Mouse (Mus musculus): ENCODE measurements around the gene Trappc3.
"Not testable (repeated sequence)": the region's sequence is repeated elsewhere in the genome, so short reads cannot be mapped to it uniquely, and the experiment has no call there.

Gene Trappc3

DNA sequence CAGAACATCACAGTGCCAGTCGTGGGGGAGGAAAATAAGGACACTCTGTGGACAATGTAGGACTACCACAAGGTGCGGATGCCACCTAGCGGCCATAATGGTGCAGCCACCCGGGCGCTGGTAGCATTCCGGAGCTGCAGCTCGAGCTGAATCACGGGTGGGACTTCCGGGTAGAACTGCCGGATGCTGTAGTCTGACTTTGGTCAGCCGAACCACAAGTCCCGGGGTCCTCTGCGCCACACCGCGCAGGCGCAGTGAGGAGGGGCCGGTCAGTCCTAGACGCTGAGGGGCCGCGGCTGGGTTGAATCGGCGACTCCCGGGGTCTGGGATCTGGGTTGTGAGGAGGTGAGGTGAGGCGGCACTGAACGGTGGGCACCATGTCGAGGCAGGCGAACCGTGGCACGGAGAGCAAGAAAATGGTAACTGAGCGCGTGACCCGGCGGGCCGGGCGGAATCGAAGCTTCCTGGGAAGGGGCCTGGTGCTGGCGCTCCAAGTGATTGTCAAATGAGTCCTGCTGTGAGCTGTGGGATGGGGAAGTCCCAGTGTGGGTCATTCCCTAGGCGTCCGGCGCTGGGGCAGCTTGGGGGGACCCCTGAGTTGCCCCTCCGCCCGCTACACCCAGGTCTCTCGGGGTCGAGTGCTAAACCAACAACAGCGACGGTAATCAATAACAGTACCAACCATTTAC, at the start of gene Trappc3:
Trappc3 (plus strand) TSS at position 207 of the 689 bp plus-strand sequence.
- peak; percentile 98 for DNase-seq

DNA sequence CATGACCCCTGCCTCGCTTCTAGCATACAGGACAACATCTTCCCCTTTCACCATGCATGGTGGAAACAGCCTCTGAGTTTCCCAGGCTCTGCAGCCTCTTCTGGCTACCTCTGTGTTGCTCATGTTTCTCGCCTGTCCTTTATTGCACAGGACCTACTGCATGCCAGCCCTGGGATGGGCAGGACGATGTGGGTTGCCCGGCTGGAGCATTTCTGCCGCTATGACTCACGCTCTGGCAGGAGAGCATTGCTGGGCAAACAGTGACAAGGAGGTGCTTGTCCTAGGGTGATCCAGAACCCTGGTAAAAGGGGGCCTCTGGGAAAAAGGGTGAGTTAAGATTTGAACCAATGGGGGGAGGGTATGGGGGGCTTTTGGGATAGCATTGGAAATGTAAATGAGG, 44.4 kb upstream of the Trappc3 start:
- no peak for DNase-seq

DNA sequence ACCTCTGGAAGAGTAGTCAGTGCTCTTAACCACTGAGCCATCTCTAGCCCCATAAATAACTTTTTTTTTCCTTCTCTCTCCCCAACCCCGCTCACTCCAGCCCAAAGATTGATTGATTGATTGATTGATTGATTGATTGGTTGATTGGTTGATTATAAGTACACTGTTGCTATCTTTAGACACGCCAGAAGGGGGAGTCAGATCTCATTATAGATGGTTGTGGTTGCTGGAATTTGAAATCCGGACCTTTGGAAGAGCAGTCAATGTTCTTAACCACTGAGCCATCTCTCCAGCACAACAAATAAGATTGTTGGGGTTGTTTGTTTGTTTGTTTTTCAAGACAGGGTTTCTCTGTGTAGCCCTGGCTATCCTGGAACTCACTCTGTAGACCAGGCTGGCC, 42.6 kb upstream of the Trappc3 start:
- DNase-seq, result not testable (repeated sequence)

DNA sequence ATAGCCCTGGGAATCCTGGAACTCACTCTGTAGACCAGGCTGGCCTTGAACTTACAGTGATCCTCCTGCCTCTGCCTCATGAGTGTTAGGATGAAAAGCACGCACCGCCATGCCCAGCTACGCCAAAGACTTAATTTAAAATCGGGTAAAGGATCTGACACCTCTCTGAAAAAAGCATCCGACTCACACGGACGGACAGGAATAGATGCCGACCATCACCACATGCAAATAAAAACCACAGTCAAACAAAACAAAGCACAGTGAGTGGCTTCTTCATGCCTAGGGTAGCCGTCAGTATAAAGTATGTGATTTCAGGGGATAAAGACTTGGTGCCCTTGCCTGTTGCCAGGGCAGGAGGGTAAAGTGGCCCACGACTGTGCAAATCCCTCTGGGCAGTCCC, 42.1 kb upstream of the Trappc3 start:
- DNase-seq, result no peak

DNA sequence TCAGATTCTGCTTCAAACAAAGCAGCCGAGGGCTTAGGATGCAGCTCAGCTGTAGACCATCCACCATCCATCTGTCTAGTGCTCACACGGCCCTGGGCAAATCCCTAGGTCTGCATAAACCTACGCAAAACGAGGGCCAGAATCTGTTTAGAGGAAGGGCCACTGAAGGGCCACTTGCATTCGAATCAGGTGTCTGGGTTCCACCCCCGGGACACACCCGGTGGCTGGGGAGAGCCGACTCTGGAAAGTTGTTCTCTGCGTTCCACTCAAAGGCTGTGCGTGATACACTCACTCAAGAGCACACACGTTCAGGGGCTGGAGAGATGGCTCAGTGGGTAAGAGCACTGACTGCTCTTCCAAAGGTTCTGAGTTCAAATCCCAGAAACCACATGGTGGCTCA, 39.5 kb upstream of the Trappc3 start:
- DNase-seq, result no peak

DNA sequence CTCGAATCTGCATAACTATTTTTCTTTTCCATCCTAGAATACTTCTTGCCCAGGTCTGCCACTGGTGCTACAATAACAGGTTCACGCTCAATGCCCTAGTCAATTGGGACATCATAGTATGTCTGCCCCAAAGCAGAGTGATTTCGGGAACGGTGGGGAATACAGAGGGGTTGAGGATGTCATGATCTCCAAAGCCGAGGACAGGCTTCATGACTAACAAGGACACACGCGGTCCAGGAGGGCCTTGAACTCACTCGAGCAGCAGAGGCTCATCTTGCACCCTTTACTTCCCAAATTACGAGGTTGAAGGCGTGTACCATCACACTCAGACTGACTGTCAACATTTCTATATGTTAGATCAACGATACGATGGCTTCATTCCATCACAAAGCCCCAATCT, 35.5 kb upstream of the Trappc3 start:
- DNase-seq, result no peak

DNA sequence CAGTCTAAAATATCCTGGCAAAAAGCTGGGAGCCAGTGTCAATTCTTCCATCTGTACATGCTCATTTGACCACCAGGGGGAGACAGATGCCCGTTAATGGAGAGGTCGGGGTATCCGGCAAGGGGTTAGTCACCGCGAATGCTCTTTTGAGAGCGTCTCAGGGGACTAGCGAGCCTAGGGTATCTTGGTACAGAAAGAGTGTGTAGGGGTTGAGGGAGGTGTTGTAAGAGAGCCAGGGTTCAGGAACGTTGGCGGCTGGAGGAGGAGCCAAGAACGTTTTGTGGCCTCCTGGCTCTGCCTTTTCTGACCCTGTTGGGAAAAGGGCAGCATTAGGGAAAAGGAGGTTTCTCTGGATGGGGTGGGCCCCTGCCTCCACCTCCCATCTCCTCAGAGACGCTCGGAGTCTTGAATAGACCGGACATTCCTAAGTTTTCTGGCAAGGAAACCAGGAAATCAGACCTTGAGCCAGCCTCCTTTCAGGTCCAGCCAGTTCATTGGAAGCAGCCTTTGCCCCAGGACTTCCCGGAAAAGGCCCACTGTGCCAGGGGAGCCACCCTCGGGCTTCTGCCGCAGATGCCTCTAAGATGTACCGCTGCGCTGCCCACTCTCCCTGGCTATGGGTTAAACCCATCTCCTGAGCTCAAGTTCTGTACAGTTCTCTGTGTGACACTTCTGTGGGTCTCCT, 34.9 kb upstream of the Trappc3 start:
- peak; percentile 60 to 75 for DNase-seq

DNA sequence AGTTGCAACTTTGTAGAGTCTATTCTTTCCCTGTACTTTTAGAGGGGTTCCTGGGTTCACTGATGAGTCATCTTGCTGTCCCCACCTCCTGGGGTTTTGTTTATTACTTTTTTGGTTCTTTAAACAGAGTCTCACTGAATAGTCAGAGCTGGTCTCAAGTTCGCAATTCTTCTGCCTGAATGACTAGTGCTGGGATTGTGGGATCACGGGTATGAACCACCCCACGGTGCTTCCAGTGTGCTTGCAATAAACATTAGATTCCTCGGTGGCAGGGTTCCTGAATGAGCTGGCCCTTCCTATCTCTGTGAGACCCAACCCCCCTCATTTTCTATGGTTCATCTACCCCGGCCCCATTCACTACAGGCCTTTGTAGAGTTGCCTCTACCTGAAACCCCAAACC, 34.0 kb upstream of the Trappc3 start:
- no peak for DNase-seq

DNA sequence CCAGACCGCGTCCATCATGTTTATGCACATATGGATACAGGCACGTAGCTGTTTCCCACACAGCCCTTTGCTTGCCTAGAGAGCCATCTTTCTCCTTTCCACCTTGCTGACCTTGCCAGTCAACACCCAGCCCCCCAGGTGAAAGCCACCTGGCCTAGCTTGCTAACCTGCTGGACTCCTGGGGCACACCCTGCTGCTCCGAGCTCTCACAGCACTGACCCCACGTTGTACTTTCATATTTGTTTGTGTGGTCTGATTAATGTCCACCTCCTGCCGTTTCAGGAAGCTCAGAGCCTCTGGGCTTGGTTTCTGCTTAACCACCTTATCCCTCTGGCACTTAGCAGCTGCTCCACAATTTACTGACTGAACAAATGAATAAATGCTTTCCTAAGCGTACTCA, 32.2 kb upstream of the Trappc3 start:
- DNase-seq, result no peak

DNA sequence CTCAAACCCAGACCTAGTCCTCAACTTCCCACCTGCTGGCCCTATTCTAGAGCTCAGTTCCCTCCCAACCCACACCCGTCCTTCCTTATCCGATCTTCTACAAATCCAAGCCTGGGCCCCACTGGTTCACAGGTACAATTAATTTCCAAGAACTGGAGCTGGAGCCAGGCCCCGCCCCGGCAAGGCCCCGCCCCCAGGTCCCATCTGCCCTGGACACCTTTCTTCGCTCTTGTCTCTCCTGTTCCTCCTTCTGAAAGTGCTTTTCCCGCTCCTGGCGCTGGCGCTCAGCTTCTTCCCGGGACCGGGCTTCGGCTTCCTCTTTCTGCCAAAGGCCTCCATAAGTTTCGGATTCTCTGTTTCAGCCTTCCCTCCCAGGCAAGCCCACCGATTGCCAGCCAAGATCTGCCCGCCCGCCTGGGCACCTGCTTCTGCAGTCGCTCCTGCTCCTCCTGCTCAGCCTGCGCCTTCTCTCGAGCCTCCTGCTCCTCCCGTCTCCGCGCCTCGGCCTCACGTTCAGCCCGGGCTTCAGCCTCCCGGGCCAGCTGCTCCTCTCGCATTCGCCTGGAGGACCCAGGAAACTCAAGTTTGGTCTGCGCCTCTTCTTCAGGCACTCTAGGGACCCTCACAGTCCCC, 28.3 kb upstream of the Trappc3 start:
- DNase-seq, result no peak

DNA sequence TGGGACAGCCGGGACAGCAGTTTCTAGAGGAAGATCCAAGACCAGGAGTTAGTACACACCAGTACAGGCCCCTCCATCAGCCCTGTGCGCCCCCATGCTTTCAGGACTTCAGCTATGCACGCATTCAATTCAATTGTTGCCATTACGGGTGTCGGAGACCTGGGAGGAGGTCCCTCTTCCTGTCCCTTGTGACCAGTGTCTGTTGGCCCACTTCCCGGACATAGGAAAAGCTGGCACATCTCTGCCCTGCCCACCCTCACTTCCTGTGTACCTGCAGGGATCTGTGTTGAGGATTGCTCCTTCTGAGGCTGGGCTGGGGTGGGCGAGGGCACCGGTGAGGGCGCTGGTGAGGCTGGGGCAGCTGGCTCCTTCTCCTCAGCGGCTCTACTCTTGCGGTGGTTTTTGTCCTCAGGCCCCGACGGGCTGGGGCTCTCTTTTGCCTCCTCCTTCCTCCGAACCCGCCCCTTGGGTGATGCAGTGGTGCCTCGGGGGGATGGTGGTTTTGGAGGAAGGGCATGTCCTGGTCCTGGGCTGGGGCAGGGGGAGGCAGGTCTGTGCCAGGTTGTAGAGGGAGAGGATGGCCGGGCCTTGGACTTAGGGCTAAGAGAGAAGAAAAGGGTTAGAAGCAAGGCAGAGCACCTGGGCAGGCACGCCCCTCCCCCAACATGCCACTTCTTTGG, 27.5 kb upstream of the Trappc3 start:
- DNase-seq, result no peak

DNA sequence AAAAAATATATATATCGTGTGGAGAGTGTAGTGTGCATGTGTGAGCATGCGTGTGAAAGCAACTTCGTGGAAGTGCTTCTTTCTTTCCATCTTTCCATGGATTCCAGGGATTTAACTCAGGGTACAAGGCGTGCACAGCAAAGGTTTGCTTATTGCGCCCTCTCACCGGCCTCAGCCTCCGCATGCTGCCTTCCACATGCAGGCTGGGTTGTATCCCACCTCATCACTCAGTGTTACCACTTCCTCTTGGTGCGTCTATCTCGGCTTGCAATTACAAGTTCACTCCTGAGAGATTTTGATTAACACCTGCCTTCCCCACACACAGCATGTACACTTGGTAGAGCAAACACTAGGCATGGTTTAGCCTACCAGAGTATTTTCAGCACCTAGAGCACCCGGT, 26.9 kb upstream of the Trappc3 start:
- DNase-seq, result no peak

DNA sequence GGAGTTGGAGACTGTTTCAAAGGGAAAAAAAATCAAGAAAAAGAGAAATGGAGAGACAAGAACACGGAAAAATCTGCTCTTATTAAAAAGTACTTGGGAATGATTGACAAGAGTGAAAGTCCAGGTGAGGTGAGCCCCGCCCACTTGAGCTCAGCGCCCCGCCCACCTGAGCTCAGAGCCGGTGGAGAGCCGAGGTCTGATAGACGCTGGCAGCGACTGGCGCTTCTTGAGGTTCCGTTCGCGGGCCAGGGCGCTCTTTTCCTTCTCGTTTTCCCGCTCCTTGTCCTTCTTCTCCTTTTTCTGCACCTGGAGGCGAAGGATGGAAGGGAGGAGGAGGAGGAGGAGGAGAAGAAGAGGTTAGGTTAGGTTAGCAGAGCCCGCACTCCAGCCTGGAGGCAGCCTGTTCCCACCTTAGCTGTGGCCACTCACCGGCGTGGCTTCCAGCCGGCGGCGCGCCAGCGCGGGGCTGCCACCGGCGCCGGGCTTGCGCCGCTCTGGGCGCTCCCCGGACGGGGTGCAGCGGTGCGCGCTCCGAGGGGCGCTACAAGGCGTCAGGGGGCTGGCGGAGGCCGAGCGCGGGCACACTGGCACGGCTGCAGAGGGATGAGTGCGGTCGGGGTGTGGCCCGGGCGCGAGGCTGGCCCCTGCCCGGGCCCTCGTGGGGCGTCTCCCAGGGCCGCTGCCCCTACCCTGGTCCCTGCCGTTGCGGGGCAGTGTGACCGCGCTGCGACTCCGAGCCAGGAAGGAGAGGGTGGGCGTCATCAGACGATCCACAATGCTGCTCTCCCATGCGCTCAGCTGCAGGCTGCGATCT, 25.5 kb upstream of the Trappc3 start:
- no peak for DNase-seq

DNA sequence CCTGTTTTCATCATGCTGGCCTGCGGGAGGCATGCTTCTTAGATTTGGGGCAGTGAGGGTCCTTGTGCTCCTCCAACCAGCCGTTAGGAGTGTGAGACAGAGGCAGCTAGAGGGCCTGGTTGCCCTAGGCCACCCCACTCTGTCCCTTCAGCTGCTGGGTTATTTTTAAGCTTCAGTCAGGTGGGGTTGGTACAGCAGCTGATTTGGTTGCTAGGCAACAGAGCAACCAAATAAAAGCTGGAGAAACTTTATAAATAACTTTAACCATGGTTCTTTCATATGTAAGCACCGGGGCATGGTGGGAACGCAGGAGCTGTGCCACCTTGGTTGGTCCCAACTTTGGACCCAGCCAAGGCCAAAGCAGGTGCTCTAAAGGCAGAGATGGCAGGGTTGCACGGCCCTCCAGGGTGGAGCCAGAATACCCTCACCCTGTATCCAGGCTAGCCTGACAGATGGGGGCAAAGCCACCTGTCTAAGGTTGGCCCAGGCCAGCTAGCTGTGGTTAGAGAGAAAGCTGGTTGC, 24.3 kb upstream of the Trappc3 start:
- DNase-seq, result no peak

DNA sequence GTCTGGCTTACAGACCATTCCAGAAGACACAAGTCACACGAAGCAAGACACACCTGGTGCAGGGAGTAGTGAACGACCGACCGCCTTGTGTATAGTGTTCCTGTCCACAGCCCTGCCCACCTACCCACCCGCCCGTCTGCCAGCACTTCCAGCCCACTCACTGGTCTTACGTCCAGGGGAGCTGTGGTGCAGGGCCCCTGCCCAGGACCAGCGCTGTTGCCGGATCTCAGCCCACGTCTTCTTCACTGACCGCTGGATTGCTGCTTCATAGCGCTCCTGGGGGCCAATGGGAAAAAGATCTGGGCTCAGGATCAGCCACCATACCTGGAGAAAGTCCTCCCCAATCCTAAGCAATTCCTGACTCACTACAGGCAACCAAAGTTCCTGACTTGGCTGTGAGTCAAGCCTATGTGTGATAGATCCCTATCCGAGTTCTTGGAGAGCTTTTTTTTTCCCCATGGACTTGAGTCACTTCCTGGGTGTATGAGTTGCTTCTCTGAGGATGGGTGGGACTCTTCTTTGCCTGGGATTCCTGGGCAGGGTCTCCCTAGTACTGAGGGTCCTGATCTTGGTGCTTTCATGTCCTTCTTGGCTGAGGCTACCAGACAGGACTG, 22.2 kb upstream of the Trappc3 start:
- DNase-seq, result no peak

DNA sequence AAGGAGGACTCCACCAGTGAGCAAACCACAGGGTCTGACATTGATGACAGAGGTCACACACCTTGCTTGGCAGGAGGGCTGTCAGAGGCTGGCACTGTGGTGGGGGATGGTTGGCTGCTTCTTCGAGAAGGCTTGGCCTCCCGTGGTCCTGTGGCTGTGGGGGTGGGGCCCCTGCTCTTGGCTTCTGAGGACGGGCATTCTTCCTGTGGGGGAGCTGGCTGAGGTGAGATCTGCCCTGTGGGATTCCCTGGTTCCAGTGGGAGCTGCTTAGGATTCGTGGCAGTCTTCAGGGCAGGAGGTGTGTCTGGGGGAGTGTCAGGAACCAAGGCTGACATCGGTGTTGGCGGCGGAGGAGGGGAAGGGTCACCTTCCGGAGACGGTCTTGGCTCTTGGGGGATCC, 20.2 kb upstream of the Trappc3 start:
- DNase-seq, result no peak

DNA sequence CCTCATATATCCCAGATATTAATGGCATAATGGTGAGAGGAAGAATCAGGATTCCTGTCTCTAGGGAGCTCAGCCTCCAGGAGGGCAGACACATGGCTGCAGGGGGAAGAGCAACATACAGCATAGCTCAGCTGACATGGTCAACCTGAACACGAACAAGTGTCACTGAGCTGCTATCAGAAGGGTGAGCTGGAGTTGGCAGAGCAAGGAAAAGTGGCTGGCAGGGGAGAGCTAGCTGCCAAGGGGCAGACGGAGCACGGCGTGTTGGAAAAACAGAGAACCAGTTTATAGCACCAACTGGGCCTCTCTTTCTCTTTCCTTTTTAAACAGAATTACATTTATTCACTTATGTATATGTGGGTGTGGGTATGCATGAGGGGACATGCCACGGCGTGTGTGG, 19.6 kb upstream of the Trappc3 start:
- DNase-seq, result no peak

DNA sequence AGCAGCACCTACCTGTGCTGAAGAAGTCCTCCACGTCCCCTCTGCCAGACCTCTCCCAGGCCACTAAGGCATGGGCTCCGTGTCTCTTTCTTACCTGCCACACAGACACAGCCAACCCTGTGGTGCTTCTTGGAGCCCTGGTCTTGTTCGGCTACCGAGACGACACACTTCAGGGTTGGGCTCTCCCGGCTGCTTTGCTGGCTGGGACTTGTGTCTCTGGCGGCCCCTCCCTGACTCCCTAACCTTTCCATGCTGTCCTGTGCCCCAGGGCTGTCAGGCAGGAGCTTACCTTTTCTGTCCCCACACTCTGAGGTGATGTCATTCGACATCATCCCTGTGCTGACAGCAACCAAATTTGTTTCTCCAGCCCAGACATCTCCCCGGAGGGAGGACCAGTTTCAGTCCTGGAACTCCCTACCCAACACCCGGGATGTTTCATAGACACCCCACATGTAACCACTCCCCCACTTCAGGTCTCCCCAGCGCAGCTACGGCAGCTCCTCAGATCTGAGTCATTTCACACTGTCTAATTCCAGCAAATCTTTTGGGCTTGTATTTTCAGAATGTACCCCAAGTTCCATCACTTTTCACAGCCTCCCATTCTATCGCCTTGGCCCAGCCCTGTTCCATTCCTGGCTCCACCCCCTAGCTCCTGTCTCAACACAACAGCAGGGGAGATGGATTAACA, 15.8 kb upstream of the Trappc3 start:
- no peak for DNase-seq

DNA sequence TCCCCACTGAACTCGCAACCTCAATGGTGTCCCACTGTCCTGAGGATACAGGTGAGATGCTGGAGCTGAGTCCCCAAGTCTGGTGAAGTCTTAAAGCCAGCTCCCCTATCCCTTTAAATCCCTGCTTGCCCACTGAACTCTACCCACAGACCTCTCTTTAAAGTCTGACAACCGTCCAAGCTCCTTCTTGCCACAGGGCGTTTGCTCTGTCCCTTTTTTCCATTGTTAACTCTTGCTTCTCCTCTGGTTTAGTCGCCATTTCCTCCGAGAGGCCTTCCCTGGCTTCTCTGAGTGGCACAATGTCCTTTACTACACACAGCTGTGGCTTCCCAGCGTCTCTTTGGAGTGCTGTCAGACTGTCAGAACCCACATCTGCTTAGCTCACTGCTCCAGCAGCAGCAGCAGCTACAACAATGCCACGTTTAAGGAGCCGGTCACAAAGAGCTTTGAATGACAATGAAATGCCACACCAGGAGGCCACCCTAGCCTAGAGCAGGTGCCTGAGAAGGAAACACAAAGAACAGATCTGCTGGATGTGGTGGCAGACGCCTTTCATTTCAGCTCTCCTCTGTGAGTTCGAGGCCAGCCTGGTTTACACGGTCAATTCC, 13.8 kb upstream of the Trappc3 start:
- DNase-seq, result no peak

DNA sequence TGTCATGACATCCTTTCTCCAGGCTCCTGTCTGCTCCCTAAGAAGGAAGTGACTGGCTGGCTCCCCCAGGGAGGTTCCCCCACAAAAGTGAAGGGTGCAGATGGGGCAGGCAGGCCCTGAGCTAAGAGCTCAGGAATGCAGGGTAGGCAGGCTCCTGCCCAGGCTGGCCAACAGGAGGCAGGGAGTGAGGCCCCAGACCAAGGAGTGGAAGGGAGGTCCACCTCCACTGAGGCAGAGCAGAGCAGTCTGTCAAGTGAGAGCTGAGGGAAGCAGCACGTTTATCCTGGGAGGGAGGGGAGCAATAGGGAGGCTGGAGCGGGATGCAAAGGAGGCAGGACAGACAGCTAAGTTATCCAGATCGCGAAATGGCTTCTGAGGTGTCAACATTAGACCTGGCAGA, 11.5 kb upstream of the Trappc3 start:
- no peak for DNase-seq

DNA sequence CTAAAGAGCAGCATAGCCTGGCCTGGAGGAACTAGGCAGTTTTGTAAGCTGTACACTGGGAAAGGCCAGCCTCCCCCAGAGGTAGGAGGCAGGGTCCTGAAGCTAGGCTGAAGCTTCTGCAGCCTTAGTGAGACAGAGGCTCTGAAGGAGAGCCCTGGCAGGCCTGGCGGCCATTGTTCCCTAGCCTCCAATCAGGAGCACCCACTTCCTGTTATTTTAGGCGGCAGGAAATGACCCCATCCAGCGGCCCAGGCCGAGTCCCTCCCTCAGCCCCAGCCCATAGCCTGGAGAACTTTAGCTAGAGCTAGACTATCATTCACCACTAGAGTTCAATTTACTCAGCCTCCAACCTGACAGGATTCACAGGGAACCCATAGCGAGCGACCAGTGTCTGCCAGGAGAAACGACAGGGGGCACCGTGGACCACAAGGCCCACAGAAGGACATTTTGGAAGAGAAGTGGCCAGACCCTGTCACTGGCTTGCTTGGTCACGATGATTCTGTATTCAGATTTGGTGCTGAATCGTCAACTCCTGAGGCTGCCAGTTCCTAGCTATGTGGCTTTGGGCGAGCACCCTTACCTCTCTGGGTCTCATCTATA, 10.4 kb upstream of the Trappc3 start:
- DNase-seq, result no peak

All from thymus, adult 18-20 months (tissue).